Mouse (Mus musculus): ENCODE measurements around the gene Gm49405. TPM values are rescaled to one million over a fixed set of nuclear protein-coding genes. Genes with fewer than 3 reads are reported as not detected.
"Not testable (repeated sequence)": the region's sequence is repeated elsewhere in the genome, so short reads cannot be mapped to it uniquely, and the experiment has no call there.

Gm49405 gene
- polyA plus RNA-seq, 1 experiment = 1.3 TPM

DNA sequence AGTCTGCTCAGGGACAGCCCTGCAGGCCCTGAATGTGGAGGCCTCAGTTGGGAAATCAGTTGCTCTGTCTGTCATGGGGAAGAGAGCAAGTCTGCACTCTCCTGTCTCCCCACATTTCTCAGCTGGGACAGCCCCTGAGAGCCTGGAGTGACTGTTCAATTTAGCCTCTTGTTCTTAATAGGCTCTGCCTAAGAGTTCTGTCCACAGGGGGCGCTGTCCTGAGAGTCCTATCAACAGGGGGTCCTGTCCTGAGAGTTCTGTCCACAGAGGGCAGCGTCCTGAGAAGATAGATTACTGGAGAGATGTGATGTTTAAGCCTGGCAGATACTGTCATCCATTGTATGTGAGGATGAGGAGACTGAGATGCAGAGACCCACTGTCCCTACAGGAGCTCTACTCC, 38.0 kb upstream of the Gm49405 start:
- Histone ChIP-seq H3K4me3 (ENCODE audit: insufficient read depth, low read length) (no peak overlapping the region), H3K27ac (ENCODE audit: insufficient read depth, low read depth, low read length) (no peak overlapping the region), H3K4me1 (ENCODE audit: control insufficient read depth, insufficient read depth, low read length) (no peaks in the 10 kb centered on the region)
- TF ChIP-seq POLR2A (IDR thresholded peaks at IDR 0.05; ENCODE audit: borderline replicate concordance, low read depth, low read length) (no peak), CTCF (IDR thresholded peaks at IDR 0.05; ENCODE audit: low read depth, low read length) (peak; percentile 62)

DNA sequence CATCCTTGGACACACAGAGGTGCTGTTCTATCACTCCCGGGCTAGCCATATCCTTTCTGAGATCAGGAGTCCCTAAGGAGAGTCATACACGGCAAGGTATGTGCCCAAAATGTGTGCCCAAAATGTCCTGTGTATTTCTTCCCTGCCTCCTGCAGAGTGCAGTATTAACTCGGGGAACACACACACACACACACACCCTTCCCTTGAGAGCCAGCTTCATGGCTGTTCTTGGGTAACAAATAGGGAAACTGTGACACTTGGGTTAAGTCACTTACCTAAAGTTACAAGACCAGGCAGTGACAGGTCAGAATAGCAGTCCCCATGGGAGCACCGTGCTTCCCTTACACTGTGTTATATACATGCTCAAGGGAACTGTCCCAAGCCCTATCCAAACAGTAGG, 36.4 kb upstream of the Gm49405 start:
- TF ChIP-seq CTCF (IDR thresholded peaks at IDR 0.05; ENCODE audit: low read depth, low read length) (no peak), POLR2A (IDR thresholded peaks at IDR 0.05; ENCODE audit: borderline replicate concordance, low read depth, low read length) (no peak)
- H3K4me3 ChIP-seq (ENCODE audit: insufficient read depth, low read length) = no peak overlapping the region
- H3K27ac ChIP-seq (ENCODE audit: insufficient read depth, low read depth, low read length) = no peak overlapping the region
- H3K4me1 ChIP-seq (ENCODE audit: control insufficient read depth, insufficient read depth, low read length) = no peaks in the 10 kb centered on the region

DNA sequence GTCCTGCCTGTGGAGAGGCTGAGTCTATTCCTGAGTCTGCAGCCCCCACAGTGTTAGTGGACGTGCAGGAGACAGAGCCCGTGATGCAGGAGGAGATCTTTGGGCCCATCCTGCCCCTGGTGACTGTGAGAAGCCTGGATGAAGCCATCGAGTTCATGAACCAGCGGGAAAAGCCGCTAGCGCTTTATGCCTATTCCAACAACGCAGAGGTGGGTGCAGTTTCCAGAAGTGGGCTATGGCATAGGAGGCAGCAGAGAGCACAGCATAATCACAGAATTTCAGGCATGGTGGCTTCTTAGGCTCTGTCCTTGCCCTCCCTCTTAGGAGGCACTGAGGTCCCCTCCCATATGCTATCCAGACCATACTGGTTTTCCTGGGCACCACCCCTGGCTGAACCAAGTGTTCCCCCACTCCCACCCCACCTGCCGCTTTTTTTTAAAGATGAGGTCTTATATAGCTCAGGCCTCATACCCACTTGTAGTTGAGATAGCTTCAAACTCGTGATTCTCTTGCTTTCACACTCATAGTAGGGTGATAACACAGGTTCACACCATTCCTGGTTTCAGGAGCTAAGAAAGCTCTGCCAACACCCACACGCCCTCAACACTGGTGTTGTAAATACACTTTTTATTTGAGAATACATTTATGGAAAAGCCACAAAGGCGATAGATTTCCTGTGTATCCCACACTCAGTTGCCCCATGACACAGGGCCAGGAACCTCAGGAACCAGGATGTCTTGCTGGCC, 33.9 kb upstream of the Gm49405 start:
- H3K4me1 ChIP-seq (ENCODE audit: control insufficient read depth, insufficient read depth, low read length) = no peaks in the 10 kb centered on the region
- no peak overlapping the region for H3K27ac ChIP-seq (ENCODE audit: insufficient read depth, low read depth, low read length)
- TF ChIP-seq CTCF (IDR thresholded peaks at IDR 0.05; ENCODE audit: low read depth, low read length) = no peak
- no peak for TF ChIP-seq POLR2A (IDR thresholded peaks at IDR 0.05; ENCODE audit: borderline replicate concordance, low read depth, low read length)
- H3K4me3 ChIP-seq (ENCODE audit: insufficient read depth, low read length) = no peak overlapping the region

DNA sequence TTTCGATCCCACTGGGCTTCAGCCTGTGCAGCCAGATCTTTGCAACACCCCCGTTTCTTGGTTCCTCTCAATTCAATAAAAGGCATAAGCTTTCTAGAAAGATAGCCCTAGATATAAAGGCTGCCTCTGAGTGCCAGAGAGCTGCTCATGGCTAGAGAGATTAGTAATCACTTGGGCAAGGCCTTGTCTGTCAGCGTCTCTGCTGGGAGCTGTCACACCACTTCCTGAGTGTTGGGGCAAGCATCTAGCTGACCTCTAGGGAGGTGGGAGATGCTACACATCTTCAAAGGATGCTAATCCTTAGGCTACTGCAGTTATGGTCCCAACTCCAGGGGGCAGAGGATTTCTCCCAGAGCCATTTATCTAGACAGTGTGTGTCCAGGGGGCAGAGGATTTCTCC, 33.2 kb upstream of the Gm49405 start:
- no peak for TF ChIP-seq CTCF (IDR thresholded peaks at IDR 0.05; ENCODE audit: low read depth, low read length)
- no peak for TF ChIP-seq POLR2A (IDR thresholded peaks at IDR 0.05; ENCODE audit: borderline replicate concordance, low read depth, low read length)
- Histone ChIP-seq H3K27ac (ENCODE audit: insufficient read depth, low read depth, low read length) (no peak overlapping the region), H3K4me1 (ENCODE audit: control insufficient read depth, insufficient read depth, low read length) (no peaks in the 10 kb centered on the region), H3K4me3 (ENCODE audit: insufficient read depth, low read length) (no peak overlapping the region)

DNA sequence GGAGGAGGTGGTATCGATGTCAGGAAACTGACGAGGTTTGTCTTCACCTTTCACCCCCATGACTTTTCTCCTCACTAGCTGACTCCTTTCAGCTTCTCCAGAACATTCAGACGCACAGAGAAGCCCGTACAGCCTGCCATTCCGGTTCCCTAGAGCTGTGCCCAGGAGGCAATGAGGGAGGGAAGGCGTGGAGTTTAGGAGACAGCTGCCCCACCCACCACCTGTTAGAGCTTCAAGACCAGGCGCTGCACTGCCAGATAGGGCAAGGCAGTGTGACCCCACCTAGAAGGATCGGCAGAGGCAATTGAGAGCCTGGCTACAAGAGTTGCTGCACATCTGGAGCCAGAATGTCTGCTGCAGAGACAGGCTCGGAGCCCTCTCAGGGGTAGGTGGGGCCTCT, 28.2 kb upstream of the Gm49405 start, which contains the start of gene Aldh3b2:
Gene Aldh3b2, plus strand, starts transcription at position 100 of the 400 bp plus-strand sequence.
- TF ChIP-seq CTCF (IDR thresholded peaks at IDR 0.05; ENCODE audit: low read depth, low read length) (no peak), POLR2A (IDR thresholded peaks at IDR 0.05; ENCODE audit: borderline replicate concordance, low read depth, low read length) (no peak)
- Histone ChIP-seq H3K4me3 (ENCODE audit: insufficient read depth, low read length) (no peak within 1 kb of the TSS), H3K27ac (ENCODE audit: insufficient read depth, low read depth, low read length) (no peak within 1 kb of the TSS), H3K4me1 (ENCODE audit: control insufficient read depth, insufficient read depth, low read length) (no peaks in the 10 kb centered on the region)

DNA sequence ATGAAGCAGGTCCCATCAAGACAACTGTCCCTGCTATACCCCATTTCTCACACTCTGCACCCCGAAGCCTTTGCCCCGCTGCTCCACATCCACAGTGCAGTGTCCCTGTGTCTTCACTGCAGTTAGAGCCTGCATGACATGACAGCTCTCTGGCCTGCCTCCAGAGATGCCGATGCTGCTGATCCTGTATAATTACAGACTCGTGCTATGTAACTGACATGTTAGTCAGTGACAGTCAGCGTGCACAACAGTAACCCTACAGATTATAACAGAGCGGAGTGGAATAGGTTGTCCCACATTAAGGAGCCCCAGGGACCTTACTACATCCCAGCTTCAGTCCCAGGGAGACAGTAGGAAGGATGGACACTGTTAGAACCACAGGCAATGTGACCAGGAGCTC, 25.8 kb upstream of the Gm49405 start:
- not testable (repeated sequence) for H3K27ac ChIP-seq (ENCODE audit: insufficient read depth, low read depth, low read length); H3K4me1 ChIP-seq (ENCODE audit: control insufficient read depth, insufficient read depth, low read length); H3K4me3 ChIP-seq (ENCODE audit: insufficient read depth, low read length)

DNA sequence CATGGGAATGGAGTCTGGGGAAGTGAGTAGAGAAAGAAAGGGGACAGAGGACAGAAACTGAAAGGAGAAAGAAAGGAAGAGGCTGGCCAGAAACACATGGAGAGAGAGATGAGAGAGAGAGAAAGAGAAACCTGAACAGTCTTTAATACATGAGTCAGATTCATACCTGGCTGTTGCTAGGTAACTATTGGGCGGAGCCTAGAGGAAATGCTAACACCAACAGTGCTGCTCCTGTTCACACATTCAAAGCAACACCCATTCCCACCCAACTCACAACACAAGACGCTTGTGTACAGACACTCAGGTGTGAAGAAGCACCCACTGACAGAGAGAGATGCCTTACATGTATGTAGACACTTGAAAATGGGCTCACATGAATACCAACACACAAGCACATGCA, 24.6 kb upstream of the Gm49405 start:
- no peak for TF ChIP-seq POLR2A (IDR thresholded peaks at IDR 0.05; ENCODE audit: borderline replicate concordance, low read depth, low read length)
- TF ChIP-seq CTCF (IDR thresholded peaks at IDR 0.05; ENCODE audit: low read depth, low read length) = no peak
- Histone ChIP-seq H3K4me3 (ENCODE audit: insufficient read depth, low read length) (no peak overlapping the region), H3K27ac (ENCODE audit: insufficient read depth, low read depth, low read length) (no peak overlapping the region), H3K4me1 (ENCODE audit: control insufficient read depth, insufficient read depth, low read length) (no peaks in the 10 kb centered on the region)

DNA sequence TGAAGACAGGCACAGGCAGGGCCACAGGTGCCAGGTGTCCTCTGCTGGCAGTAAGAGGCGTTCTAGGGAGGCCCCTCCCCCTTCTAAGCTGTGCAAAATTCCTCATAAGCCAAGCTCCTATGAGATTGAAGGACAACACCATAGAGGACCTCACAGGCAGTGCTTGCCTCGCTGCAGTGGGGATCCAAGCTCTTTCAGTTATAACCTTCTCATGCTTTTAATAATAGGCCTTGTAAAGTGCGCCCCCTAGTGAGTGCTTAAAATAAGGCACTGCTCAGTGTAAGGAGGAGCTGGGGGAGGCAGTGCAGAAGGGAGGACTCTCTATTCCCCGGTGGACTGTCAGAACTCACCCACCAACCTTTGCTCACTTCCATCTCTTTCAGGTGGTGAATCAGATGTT, 20.1 kb upstream of the Gm49405 start:
- no peak overlapping the region for H3K27ac ChIP-seq (ENCODE audit: insufficient read depth, low read depth, low read length)
- TF ChIP-seq CTCF (IDR thresholded peaks at IDR 0.05; ENCODE audit: low read depth, low read length) (peak; percentile 39; the same call in 1 of the 2 replicates), POLR2A (IDR thresholded peaks at IDR 0.05; ENCODE audit: borderline replicate concordance, low read depth, low read length) (no peak)
- no peaks in the 10 kb centered on the region for H3K4me1 ChIP-seq (ENCODE audit: control insufficient read depth, insufficient read depth, low read length)
- H3K4me3 ChIP-seq (ENCODE audit: insufficient read depth, low read length) = no peak overlapping the region

DNA sequence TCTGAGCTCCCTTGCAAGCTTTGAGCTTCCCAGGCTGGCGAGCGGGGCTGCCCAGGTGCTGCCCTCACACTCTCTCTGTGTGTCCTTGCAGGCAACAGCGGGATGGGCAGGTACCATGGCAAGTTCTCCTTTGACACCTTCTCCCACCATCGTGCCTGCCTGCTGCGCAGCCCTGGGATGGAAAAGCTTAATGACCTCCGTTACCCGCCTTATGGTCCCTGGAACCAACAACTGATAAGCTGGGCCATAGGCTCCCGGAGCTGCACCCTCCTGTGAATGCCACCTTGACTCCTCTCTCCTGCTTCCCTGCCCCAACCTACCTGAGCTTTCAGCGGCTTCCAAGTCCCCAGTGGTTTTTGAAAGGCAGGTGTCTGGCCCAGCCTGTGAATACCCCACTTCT, 19.5 kb upstream of the Gm49405 start:
- H3K27ac ChIP-seq (ENCODE audit: insufficient read depth, low read depth, low read length) = no peak overlapping the region
- no peak overlapping the region for H3K4me3 ChIP-seq (ENCODE audit: insufficient read depth, low read length)
- no peaks in the 10 kb centered on the region for H3K4me1 ChIP-seq (ENCODE audit: control insufficient read depth, insufficient read depth, low read length)
- no peak for TF ChIP-seq CTCF (IDR thresholded peaks at IDR 0.05; ENCODE audit: low read depth, low read length)
- no peak for TF ChIP-seq POLR2A (IDR thresholded peaks at IDR 0.05; ENCODE audit: borderline replicate concordance, low read depth, low read length)

DNA sequence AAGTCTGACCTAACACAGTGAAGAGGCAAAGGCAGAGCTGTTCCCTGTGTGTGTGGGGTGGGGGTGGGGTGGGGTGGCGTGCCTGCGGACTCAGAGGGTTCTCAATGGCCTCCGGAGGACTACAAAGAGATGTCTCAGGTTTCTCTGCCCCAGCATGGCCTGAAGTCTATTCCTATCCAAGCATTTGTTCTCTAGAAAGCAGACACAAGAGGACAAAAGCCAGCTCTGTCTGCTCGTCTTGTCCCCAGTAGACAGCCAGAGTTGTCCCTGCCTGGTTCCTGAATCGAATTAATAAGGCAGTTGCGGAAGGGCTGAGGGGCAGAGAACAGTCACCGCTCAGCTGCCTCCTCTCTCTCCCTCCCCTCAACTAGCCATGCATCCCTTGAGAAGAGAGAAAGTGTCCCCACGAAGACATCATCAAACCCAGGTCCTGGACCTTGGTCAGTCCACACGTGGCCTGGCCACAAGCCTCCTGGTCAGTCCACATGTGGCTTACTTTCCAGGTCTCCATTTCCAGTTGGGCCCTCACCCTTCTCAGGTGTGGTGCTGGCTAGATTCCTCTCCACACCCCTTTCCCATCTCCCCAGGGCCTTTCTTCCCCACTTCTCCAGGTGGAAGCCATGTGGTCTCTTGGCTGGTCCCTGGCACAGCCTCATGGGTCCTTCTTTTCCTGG, 16.8 kb upstream of the Gm49405 start:
- no peak overlapping the region for H3K4me3 ChIP-seq (ENCODE audit: insufficient read depth, low read length)
- H3K4me1 ChIP-seq (ENCODE audit: control insufficient read depth, insufficient read depth, low read length) = peaks cover 5% of the 10 kb centered on the region; the same call in 1 of the 2 replicates
- H3K27ac ChIP-seq (ENCODE audit: insufficient read depth, low read depth, low read length) = no peak overlapping the region
- TF ChIP-seq CTCF (IDR thresholded peaks at IDR 0.05; ENCODE audit: low read depth, low read length) = no peak
- TF ChIP-seq POLR2A (IDR thresholded peaks at IDR 0.05; ENCODE audit: borderline replicate concordance, low read depth, low read length) = no peak

Measured in bone marrow macrophage, adult 2 months (primary cell).